Mouse (Mus musculus): Measurements from ENCODE around the gene Mrgprf. TPM values are rescaled to one million over a fixed set of nuclear protein-coding genes. Genes with fewer than 3 reads are reported as not detected.

Gene Mrgprf
- polyA plus RNA-seq, 1 experiment from 2014 or later, result not detected

DNA sequence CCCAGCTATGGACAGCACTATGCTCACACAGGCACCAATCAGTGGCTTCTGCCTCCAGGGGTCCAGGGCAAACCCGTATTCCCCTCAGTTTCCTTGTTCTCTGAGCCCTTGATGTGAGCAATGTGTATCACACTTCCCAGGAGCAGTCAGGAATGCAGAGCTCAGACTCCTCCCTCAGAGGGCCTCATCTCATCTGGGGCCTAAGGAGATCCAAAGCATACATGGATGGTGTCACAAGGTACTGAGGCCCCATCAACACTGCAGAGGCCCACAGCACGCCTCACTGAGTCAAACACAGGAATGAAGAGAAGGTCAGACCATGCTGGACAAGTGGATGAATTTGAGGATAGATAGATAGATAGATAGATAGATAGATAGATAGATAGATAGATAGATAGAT is 7.9 kb upstream of the Mrgprf start:
- 53% methylated on average over 2 of the region's 2 CpGs for WGBS
- no peak for ATAC-seq (replicated peaks; ENCODE audit: low FRiP score)
- Histone ChIP-seq H3K4me1 (replicated peaks; ENCODE audit: control insufficient read depth, insufficient read depth, low read length) (no peaks in the 10 kb centered on the region), H3K27me3 (replicated peaks; ENCODE audit: control insufficient read depth, insufficient read depth, low read length) (0 out of 2 replicates have a peak, but pooled peaks cover 2% of the 10 kb centered on the region), H3K9me3 (ENCODE audit: control insufficient read depth, low read length) (no peaks in the 10 kb centered on the region), H3K36me3 (ENCODE audit: control insufficient read depth, insufficient read depth, low read length) (no peaks in the 10 kb centered on the region), H3K9ac (ENCODE audit: low read depth, low read length) (no peak overlapping the region), H3K27ac (ENCODE audit: low read depth, low read length) (no peak overlapping the region), H3K4me2 (no peak overlapping the region), H3K4me3 (ENCODE audit: low read depth, low read length) (no peak overlapping the region)
- no peak for DNase-seq (ENCODE audit: low spot score)

DNA sequence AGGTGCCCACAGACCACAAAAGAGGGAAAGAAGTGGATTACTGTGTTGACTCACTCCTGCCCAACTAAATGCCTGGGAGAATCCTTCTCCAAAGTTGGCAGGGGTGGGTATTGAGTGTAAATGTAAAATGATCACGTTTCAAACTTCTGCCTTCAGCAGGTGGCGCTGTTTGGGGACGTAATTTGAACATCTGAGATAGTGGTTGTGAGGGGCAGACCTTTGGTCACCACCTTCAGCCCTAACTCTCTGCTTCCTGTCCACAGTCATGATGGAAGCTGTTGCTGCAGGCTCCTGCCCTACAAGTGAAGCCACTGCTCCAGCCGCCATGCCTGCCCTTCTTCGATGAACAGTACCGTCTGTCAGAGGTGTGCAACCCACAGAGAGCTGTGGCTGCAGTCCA is 6.8 kb upstream of the Mrgprf start:
- H3K9ac ChIP-seq (ENCODE audit: low read depth, low read length), result no peak overlapping the region
- DNase-seq (ENCODE audit: low spot score) (no peak), ATAC-seq (replicated peaks; ENCODE audit: low FRiP score) (no peak)
- no peaks in the 10 kb centered on the region for H3K4me1 ChIP-seq (replicated peaks; ENCODE audit: control insufficient read depth, insufficient read depth, low read length)
- H3K27me3 ChIP-seq (replicated peaks; ENCODE audit: control insufficient read depth, insufficient read depth, low read length), result 0 out of 2 replicates have a peak, but pooled peaks cover 2% of the 10 kb centered on the region
- H3K4me3 ChIP-seq (ENCODE audit: low read depth, low read length), result no peak overlapping the region
- no peaks in the 10 kb centered on the region for H3K36me3 ChIP-seq (ENCODE audit: control insufficient read depth, insufficient read depth, low read length)
- no peaks in the 10 kb centered on the region for H3K9me3 ChIP-seq (ENCODE audit: control insufficient read depth, low read length)
- WGBS, result 30% methylated on average over 6 of the region's 6 CpGs
- no peak overlapping the region for H3K4me2 ChIP-seq
- no peak overlapping the region for H3K27ac ChIP-seq (ENCODE audit: low read depth, low read length)

DNA sequence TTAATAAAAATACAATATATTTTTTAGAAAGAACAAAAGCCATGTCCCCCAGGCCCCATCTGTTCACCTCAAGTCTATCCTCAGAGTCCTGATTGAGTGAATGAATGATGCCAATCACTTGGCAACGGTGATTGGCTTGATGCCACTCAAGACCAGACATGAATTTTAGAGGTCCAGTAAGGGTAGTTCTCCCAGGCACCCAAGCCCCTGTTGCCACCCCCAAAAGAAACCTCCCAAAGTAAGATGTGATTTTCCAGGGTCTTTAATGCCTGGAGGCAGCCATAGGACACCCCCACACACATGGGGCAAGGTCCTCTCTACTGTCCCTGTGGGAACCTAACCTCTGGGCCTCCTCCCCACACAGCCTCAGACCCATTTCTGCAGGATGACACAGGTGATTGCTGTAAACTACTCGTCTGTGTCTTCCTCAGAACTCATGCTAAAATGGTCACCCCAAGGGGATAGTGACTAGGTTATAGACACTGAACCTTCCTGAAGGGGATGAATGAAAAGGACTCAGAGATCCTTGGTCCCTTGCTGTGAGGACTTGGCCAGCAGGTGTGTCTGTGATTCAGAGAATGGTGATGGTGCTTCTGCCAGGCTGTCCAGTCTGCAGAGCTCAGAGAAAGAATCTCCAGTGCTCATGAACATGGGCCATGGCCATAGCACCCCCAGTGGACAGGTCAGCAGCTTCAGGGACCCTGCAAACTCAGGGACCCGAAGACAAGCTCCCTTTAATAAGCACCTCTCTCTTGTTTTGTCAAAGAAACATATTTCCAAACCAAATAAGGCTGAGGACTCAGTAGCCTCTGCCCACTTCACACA is 1.8 kb upstream of the Mrgprf start:
- no peak overlapping the region for H3K4me2 ChIP-seq
- no peak overlapping the region for H3K4me3 ChIP-seq (ENCODE audit: low read depth, low read length)
- no peak overlapping the region for H3K27ac ChIP-seq (ENCODE audit: low read depth, low read length)
- H3K36me3 ChIP-seq (ENCODE audit: control insufficient read depth, insufficient read depth, low read length), result no peaks in the 10 kb centered on the region
- no peak for ATAC-seq (replicated peaks; ENCODE audit: low FRiP score)
- WGBS, result 54% methylated on average over 3 of the region's 3 CpGs
- no peak for DNase-seq (ENCODE audit: low spot score)
- H3K9me3 ChIP-seq (ENCODE audit: control insufficient read depth, low read length), result no peaks in the 10 kb centered on the region
- no peak overlapping the region for H3K9ac ChIP-seq (ENCODE audit: low read depth, low read length)
- H3K27me3 ChIP-seq (replicated peaks; ENCODE audit: control insufficient read depth, insufficient read depth, low read length), result 0 out of 2 replicates have a peak, but pooled peaks cover 2% of the 10 kb centered on the region
- H3K4me1 ChIP-seq (replicated peaks; ENCODE audit: control insufficient read depth, insufficient read depth, low read length), result peaks cover 2% of the 10 kb centered on the region

DNA sequence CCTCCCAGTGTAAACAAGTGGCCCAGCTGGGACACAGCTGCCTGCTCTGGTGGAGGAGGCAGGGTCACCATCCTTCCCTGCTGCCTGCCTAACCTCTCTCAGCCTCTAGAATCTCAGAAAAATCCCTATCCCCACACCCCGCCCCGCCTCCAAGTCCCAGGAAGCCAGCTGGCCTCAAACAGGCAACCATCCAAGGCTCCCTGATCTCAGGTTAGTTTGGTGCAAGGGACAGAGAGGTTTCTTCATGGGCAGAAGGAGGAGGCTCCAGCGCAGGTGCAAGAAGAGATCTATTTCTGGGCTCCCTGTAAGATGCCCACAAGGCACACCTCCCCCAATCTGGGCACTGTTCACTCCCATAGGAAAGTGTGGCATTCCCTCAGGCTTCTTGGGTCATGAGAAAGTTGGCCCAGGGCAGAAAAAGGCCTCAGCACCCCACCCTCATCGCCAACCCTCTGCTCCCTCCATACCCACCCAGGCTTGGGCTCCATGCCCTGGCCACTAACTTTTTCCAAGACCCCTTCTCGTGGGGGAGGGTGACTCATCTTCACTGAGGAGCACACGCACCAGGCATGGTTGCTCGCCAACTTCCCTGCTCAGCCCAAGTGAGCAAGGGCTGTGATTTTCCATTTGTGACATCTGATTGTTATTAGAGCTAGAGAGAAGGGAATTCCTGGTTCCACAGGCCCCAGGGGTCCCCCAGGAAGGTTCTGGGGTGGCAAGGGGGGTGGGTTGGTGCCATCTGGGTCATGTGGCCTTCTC is 887 bp upstream of the Mrgprf start:
- ATAC-seq (replicated peaks; ENCODE audit: low FRiP score) (no peak), DNase-seq (ENCODE audit: low spot score) (no peak)
- H3K4me3 ChIP-seq (ENCODE audit: low read depth, low read length), result no peak overlapping the region
- 0 out of 2 replicates have a peak, but pooled peaks cover 2% of the 10 kb centered on the region for H3K27me3 ChIP-seq (replicated peaks; ENCODE audit: control insufficient read depth, insufficient read depth, low read length)
- H3K4me1 ChIP-seq (replicated peaks; ENCODE audit: control insufficient read depth, insufficient read depth, low read length), result peaks cover 2% of the 10 kb centered on the region
- H3K36me3 ChIP-seq (ENCODE audit: control insufficient read depth, insufficient read depth, low read length), result no peaks in the 10 kb centered on the region
- no peak overlapping the region for H3K4me2 ChIP-seq
- H3K9me3 ChIP-seq (ENCODE audit: control insufficient read depth, low read length), result no peaks in the 10 kb centered on the region
- H3K9ac ChIP-seq (ENCODE audit: low read depth, low read length), result no peak overlapping the region
- WGBS, result 62% methylated on average over 7 of the region's 7 CpGs
- no peak overlapping the region for H3K27ac ChIP-seq (ENCODE audit: low read depth, low read length)

DNA sequence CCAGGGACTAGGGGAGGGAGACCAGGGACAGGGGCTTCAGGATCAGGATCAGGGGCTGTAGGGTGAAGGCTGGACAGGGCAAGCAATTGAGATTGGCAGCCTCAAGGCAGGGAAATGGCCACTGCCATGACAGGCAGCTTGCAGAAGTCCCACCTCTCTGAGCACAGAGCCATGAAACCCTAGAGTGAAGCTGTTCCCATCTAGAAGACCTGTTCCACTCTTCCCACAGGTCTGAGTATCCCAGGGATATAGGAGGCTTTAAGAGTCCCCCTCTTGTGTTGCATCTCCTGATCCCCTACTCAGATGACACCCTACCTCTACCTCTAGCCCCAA is 346 bp downstream of the Mrgprf start:
- no peaks in the 10 kb centered on the region for H3K36me3 ChIP-seq (ENCODE audit: control insufficient read depth, insufficient read depth, low read length)
- H3K4me2 ChIP-seq, result no peak overlapping the region
- H3K27me3 ChIP-seq (replicated peaks; ENCODE audit: control insufficient read depth, insufficient read depth, low read length), result no peaks in the 10 kb centered on the region
- no peak for DNase-seq (ENCODE audit: low spot score)
- H3K4me1 ChIP-seq (replicated peaks; ENCODE audit: control insufficient read depth, insufficient read depth, low read length), result peaks cover 2% of the 10 kb centered on the region
- H3K9ac ChIP-seq (ENCODE audit: low read depth, low read length), result no peak overlapping the region
- no peak for ATAC-seq (replicated peaks; ENCODE audit: low FRiP score)
- H3K27ac ChIP-seq (ENCODE audit: low read depth, low read length), result no peak overlapping the region
- no peaks in the 10 kb centered on the region for H3K9me3 ChIP-seq (ENCODE audit: control insufficient read depth, low read length)
- no peak overlapping the region for H3K4me3 ChIP-seq (ENCODE audit: low read depth, low read length)

DNA sequence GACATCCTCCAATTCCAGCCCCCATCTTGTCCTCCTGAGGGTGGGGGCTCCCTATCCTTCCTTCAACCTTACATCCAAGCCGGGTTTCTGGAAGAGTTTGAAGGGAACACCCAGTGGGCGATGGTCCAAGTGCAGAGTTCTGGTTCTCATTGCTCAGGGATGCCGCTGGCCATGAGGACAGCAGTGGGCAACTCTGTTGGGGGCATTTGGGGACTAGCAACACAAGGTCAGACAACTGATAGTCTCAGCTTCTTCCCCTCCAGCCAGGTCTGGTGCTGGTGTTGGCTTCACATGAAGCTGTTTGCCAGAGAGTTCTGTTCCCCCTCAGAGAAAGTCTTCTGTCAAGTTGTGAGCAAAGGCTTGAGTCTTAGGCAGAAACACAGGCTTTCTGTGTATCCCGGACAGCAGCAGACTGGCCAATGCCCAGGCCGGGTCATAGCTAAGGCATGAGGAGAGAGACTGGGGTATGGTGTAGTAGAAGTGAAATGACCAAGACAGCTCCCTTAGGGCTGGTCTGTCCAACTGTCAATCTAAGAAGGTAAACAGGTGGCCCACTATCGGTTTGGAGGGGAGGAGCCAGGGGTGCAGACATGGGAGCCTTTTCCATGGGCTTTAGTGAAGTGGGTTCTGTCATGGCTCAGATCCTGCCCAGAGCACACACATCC is 845 bp downstream of the Mrgprf start:
- Histone ChIP-seq H3K9ac (ENCODE audit: low read depth, low read length) (no peak overlapping the region), H3K36me3 (ENCODE audit: control insufficient read depth, insufficient read depth, low read length) (no peaks in the 10 kb centered on the region), H3K27me3 (replicated peaks; ENCODE audit: control insufficient read depth, insufficient read depth, low read length) (no peaks in the 10 kb centered on the region), H3K4me3 (ENCODE audit: low read depth, low read length) (no peak overlapping the region), H3K4me2 (no peak overlapping the region), H3K9me3 (ENCODE audit: control insufficient read depth, low read length) (no peaks in the 10 kb centered on the region), H3K4me1 (replicated peaks; ENCODE audit: control insufficient read depth, insufficient read depth, low read length) (peaks cover 2% of the 10 kb centered on the region), H3K27ac (ENCODE audit: low read depth, low read length) (no peak overlapping the region)
- DNase-seq (ENCODE audit: low spot score) (no peak), ATAC-seq (replicated peaks; ENCODE audit: low FRiP score) (no peak)
- WGBS, result 82% methylated on average over 6 of the region's 6 CpGs

DNA sequence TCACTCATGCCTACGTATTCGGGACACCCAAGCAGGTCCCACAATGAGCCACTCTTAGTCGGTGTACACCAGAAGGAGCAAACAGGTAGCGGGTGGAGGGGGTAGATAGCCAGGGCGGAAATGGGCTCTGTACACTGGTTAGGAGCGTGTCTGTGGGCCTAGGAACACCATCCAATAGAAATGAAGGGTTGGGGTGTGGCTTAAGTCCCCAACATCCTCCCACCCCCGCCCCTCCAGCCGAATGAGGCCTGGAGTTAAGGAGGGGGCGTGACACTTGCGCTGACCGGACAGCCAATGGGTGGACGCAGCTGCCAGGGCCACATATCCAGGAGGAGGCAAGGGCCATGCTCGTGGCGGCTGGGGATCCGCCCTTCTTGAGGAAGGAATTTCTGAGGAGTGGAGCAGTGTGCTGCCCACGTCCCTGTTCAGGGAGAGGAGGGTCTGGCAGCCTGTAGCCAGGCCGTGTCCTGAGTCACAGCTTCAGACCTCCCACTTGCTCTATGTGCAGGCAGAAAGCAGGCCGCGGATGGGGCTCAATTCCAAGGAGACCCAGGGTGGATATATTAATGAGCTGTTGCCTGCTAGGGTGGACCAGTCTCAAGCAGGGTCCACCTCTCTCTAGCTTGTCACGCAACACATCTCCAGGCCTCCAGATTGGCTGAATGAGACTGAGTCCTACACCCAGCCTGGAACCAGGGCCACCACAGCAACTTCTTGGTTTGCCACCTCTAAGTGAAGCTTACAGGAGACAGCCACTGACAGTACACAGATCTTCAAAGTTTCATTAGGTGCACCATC is 2.1 kb downstream of the Mrgprf start:
- H3K27me3 ChIP-seq (replicated peaks; ENCODE audit: control insufficient read depth, insufficient read depth, low read length), result no peaks in the 10 kb centered on the region
- H3K4me3 ChIP-seq (ENCODE audit: low read depth, low read length), result peak overlapping the region; percentile 24
- H3K4me2 ChIP-seq, result peak overlapping the region; percentile 62
- H3K9ac ChIP-seq (ENCODE audit: low read depth, low read length), result no peak overlapping the region
- 8% methylated on average over 20 of the region's 20 CpGs for WGBS
- peaks cover 2% of the 10 kb centered on the region for H3K4me1 ChIP-seq (replicated peaks; ENCODE audit: control insufficient read depth, insufficient read depth, low read length)
- no peaks in the 10 kb centered on the region for H3K36me3 ChIP-seq (ENCODE audit: control insufficient read depth, insufficient read depth, low read length)
- H3K27ac ChIP-seq (ENCODE audit: low read depth, low read length), result no peak overlapping the region
- DNase-seq (ENCODE audit: low spot score) (peak; percentile 75), ATAC-seq (replicated peaks; ENCODE audit: low FRiP score) (peak; percentile 95)
- H3K9me3 ChIP-seq (ENCODE audit: control insufficient read depth, low read length), result no peaks in the 10 kb centered on the region

DNA sequence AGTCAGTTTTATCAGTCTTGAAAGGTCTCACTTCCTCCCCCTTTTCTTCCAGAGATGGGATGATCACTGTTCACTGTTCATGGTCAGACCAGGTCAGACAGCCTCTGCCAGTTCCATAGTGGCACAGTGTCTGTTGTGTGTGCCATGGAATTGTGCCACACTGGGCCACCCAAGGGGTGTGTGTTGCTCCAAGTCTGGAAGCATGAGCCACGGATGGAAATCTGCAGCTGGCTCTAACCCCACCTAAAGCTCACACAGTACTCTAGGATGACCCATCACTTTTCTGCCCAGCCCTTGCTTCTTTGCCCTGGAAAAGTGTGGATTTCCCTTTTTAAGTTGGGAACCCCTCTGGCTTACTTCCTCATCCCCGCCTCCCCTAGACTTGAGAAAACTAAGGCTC is 3.5 kb downstream of the Mrgprf start:
- DNase-seq (ENCODE audit: low spot score) (no peak), ATAC-seq (replicated peaks; ENCODE audit: low FRiP score) (no peak)
- H3K27ac ChIP-seq (ENCODE audit: low read depth, low read length), result no peak overlapping the region
- peaks cover 2% of the 10 kb centered on the region for H3K4me1 ChIP-seq (replicated peaks; ENCODE audit: control insufficient read depth, insufficient read depth, low read length)
- H3K4me2 ChIP-seq, result no peak overlapping the region
- no peak overlapping the region for H3K9ac ChIP-seq (ENCODE audit: low read depth, low read length)
- no peak overlapping the region for H3K4me3 ChIP-seq (ENCODE audit: low read depth, low read length)
- no peaks in the 10 kb centered on the region for H3K9me3 ChIP-seq (ENCODE audit: control insufficient read depth, low read length)
- no peaks in the 10 kb centered on the region for H3K36me3 ChIP-seq (ENCODE audit: control insufficient read depth, insufficient read depth, low read length)
- no peaks in the 10 kb centered on the region for H3K27me3 ChIP-seq (replicated peaks; ENCODE audit: control insufficient read depth, insufficient read depth, low read length)
- WGBS, result 72% methylated on average over 2 of the region's 2 CpGs
